Mouse (Mus musculus) forebrain, embryonic 12.5 days (tissue): Measurements from ENCODE around the gene Cdk19. TPM values are rescaled to one million over a fixed set of nuclear protein-coding genes. Genes with fewer than 3 reads are reported as not detected.
A peak's percentile ranks its signal among the peaks of the same experiment; 100 is the strongest.

Source experiments
- ATAC-seq: fragments of 200-750 bp; cut with Nextera tagmentation; 2 replicates; pipeline ENCODE4 v1.8.0; 2017; ENCODE audit warnings: moderate TSS enrichment; ENCODE audit not compliant: low FRiP score
- H3K27ac ChIP-seq: fragments of 300-500 bp; sonication (generic); 2 replicates; pipeline ENCODE4 v1.5.1; 2016; ENCODE audit warnings: mild to moderate bottlenecking
- H3K27me3 ChIP-seq: fragments of 300-500 bp; sonication (generic); 2 replicates; pipeline ENCODE4 v1.6.1; 2016; ENCODE audit warnings: mild to moderate bottlenecking
- H3K36me3 ChIP-seq: fragments of 300-500 bp; sonication (generic); replicated peaks from 2 replicates; pipeline ENCODE4 v1.6.1; 2016; ENCODE audit warnings: mild to moderate bottlenecking
- H3K4me1 ChIP-seq: fragments of 300-500 bp; sonication (generic); 2 replicates; pipeline ENCODE4 v1.6.1; 2016
- H3K4me2 ChIP-seq: fragments of 300-500 bp; sonication (generic); 2 replicates; pipeline ENCODE4 v1.6.1; 2016; ENCODE audit warnings: mild to moderate bottlenecking, moderate library complexity
- H3K4me3 ChIP-seq: fragments of 300-500 bp; sonication (generic); replicated peaks from 2 replicates; pipeline ENCODE4 v1.5.1; 2016; ENCODE audit warnings: mild to moderate bottlenecking
- H3K9ac ChIP-seq: fragments of 300-500 bp; sonication (generic); 2 replicates; pipeline ENCODE4 v1.6.1; 2016; ENCODE audit warnings: mild to moderate bottlenecking
- H3K9me3 ChIP-seq: fragments of 300-500 bp; sonication (generic); 2 replicates; pipeline ENCODE4 v1.6.1; 2016
- WGBS: fragments of 180-500 bp; shearing (Covaris S2); methylation state at CpG from one replicate; pipeline ENCODE4 v1.1.7; 2016; 5-methylcytosine and 5-hydroxymethylcytosine counted together
- polyA plus RNA-seq: library from polyadenylated mRNA; unstranded; fragments of >200 nt; fragmentation: Nextera tagmentation; extraction: Ambion mirVana; gene quantifications from 2 replicates; pipeline ENCODE4 v1.2.1, GENCODE M21; 2016

The Cdk19 gene
- polyA plus RNA-seq, 1 experiment from 2014 or later, result 12.5 TPM

GRCm38 (mm10) chr10:40479621-40480193 lies 140.3 kb downstream of the Cdk19 start:
- WGBS, result 76% methylated on average over 8 of the region's 8 CpGs
- Histone ChIP-seq H3K27me3 (no peaks in the 10 kb centered on the region), H3K4me3 (no peak overlapping the region), H3K27ac (no peak overlapping the region), H3K4me1 (no peaks in the 10 kb centered on the region), H3K9ac (no peak overlapping the region), H3K9me3 (no peaks in the 10 kb centered on the region), H3K36me3 (peaks cover 48% of the 10 kb centered on the region), H3K4me2 (no peak overlapping the region)
- no peak for ATAC-seq

- Histone ChIP-seq H3K27ac (no peak overlapping the region), H3K27me3 (no peaks in the 10 kb centered on the region), H3K9ac (no peak overlapping the region), H3K4me2 (no peak overlapping the region), H3K36me3 (peaks cover 34% of the 10 kb centered on the region), H3K9me3 (no peaks in the 10 kb centered on the region), H3K4me3 (no peak overlapping the region), H3K4me1 (no peaks in the 10 kb centered on the region)
- WGBS, result 69% methylated on average over 3 of the region's 3 CpGs
- ATAC-seq, result no peak
Measured at GRCm38 (mm10) chr10:40481534-40481933, 142.2 kb downstream of the Cdk19 start.

- H3K4me2 ChIP-seq, result no peak overlapping the region
Measured at GRCm38 (mm10) chr10:40482285-40482684, 142.9 kb downstream of the Cdk19 start.

DNA sequence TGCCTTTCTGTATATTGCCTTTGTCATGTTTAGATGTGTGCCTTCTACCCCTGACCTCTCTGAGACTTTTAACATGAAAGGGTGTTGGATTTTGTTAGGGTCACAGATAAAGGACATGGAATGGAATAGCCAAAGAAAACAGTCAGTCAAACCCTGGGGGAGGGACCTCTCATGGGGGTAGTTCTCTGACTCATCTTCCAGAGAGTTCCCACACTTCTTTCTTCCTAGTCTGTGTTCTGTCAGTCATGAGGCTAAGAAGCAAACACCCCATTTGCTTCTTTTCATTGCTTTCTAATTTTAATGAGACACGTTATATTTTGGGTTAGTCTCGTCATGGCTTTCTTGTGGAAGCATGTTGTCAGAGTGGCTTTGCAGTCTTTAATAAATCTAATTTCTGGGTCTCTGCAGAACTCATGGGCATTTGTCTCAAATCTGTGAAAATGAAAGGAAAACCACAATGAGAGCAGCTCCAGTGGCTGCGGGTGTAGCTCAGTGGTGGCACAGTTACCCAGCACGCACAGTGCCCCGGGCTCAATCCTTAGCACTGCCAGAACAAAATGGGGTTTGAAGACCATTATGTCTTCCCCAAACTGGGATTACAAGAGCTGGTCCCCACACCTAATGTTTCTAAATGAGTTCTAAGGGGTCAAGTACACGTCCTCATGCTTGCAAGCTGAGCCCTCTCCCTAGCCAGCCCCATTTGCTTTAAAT lies 149.9 kb downstream of the Cdk19 start:
- Histone ChIP-seq H3K36me3 (no peaks in the 10 kb centered on the region), H3K9me3 (no peaks in the 10 kb centered on the region), H3K27me3 (no peaks in the 10 kb centered on the region), H3K4me3 (no peak overlapping the region), H3K4me2 (no peak overlapping the region), H3K9ac (no peak overlapping the region), H3K27ac (no peak overlapping the region), H3K4me1 (no peaks in the 10 kb centered on the region)
- 85% methylated on average over 6 of the region's 6 CpGs for WGBS
- ATAC-seq, result no peak

More at GRCm38 (mm10) chr10:40482285-40482684, 142.9 kb downstream of the Cdk19 start:
- no peaks in the 10 kb centered on the region for H3K4me1 ChIP-seq
- H3K4me3 ChIP-seq, result no peak overlapping the region
- no peaks in the 10 kb centered on the region for H3K9me3 ChIP-seq
- H3K9ac ChIP-seq, result no peak overlapping the region
- H3K36me3 ChIP-seq, result peaks cover 27% of the 10 kb centered on the region
- H3K27me3 ChIP-seq, result no peaks in the 10 kb centered on the region
- no peak for ATAC-seq
- no peak overlapping the region for H3K27ac ChIP-seq
- 85% methylated on average over 6 of the region's 6 CpGs for WGBS

DNA sequence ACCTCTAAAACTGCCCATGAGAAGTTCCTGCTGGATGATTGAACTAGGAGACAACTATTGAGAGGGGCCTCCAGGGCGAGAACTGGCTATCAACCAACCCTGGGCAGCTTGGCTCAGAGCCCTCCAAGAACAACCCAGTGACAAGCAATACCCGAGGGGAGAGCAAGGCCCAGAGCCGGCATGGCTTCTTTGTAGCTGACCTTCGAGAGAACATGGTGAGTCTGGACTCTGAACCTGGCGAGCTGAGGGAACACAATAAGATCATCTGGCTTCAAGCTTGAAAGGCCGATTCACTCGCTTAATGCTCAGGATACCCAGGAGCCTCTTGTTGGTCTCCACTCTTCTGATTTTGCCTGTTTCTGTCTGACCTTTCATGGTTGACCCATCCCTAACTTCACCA lies 151.8 kb downstream of the Cdk19 start:
- Histone ChIP-seq H3K27me3 (no peaks in the 10 kb centered on the region), H3K9me3 (no peaks in the 10 kb centered on the region), H3K9ac (no peak overlapping the region), H3K4me1 (no peaks in the 10 kb centered on the region), H3K4me2 (no peak overlapping the region), H3K27ac (no peak overlapping the region), H3K4me3 (no peak overlapping the region), H3K36me3 (no peaks in the 10 kb centered on the region)
- WGBS, result 90% methylated on average over 7 of the region's 7 CpGs
- ATAC-seq, result no peak

DNA sequence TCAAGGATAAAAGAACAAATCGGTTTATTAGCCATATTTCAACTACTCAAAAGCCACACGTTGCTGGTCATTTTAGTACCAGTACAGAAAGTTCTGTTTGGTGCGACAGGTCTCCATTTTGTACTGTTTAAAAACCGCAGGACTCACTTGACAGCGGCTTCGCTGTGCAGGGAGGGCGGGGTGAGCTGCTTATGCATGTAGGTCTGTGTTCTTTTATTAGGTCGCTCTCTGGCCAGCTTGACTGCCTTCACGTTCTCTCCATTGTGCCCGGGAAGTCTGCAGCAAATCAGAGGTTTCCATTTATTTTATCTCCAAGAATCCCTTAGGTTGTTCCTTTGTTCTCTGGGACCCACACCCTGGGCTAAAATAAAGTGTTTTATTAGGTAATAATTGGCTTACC lies 152.4 kb downstream of the Cdk19 start:
- Histone ChIP-seq H3K4me1 (no peaks in the 10 kb centered on the region), H3K27me3 (no peaks in the 10 kb centered on the region), H3K27ac (no peak overlapping the region), H3K9ac (no peak overlapping the region), H3K4me3 (no peak overlapping the region), H3K9me3 (no peaks in the 10 kb centered on the region), H3K4me2 (no peak overlapping the region), H3K36me3 (no peaks in the 10 kb centered on the region)
- ATAC-seq, result no peak
- 61% methylated on average over 10 of the region's 10 CpGs for WGBS

- Histone ChIP-seq H3K4me2 (no peak overlapping the region), H3K27me3 (no peaks in the 10 kb centered on the region), H3K9ac (no peak overlapping the region), H3K9me3 (no peaks in the 10 kb centered on the region), H3K4me1 (peaks cover under 1% of the 10 kb centered on the region; the same call in 1 of the 2 replicates), H3K27ac (no peak overlapping the region), H3K4me3 (no peak overlapping the region), H3K36me3 (no peaks in the 10 kb centered on the region)
- ATAC-seq, result no peak
- WGBS, result 79% methylated on average over 9 of the region's 9 CpGs
Measured at GRCm38 (mm10) chr10:40494181-40495162, 155.1 kb downstream of the Cdk19 start.

DNA sequence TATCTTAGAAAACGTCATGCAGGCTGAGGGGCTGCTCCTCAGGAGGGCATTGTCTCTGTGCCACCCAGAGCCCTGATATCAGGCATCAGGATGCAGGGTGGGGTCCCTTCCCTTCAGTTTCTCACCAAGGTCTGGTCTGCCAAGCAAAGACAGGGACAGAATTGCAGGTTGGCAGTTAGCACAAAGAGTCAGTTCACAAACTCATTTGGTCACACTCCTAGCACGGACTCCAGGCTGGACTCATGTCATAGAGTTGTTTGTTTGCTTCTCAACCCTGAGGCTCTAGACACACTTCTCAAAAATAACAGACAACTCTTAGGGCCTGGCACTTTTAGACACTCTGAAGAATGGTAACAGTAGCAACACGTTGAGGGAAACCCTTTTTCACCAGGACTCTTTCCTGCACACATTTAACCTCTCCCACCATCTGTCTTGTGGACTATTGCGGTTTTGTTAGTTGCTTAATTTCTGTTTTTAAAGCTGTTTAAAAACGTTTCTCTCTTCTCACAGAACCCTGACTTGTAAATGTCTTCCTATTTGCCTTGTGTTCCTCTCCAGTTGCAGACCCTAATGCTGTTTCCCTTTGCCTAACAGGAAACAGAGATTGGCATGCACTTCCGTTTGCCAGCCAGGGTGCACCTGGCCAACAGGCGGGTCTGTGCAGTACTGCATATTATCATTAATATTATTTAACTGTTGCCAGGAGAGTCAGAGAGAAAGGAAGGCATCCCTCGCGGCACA lies 158.1 kb downstream of the Cdk19 start:
- Histone ChIP-seq H3K4me1 (peaks cover 10% of the 10 kb centered on the region), H3K27me3 (no peaks in the 10 kb centered on the region), H3K36me3 (no peaks in the 10 kb centered on the region), H3K9ac (no peak overlapping the region), H3K4me3 (no peak overlapping the region), H3K4me2 (no peak overlapping the region), H3K9me3 (no peaks in the 10 kb centered on the region), H3K27ac (no peak overlapping the region)
- ATAC-seq, result no peak
- WGBS, result 64% methylated on average over 9 of the region's 9 CpGs

DNA sequence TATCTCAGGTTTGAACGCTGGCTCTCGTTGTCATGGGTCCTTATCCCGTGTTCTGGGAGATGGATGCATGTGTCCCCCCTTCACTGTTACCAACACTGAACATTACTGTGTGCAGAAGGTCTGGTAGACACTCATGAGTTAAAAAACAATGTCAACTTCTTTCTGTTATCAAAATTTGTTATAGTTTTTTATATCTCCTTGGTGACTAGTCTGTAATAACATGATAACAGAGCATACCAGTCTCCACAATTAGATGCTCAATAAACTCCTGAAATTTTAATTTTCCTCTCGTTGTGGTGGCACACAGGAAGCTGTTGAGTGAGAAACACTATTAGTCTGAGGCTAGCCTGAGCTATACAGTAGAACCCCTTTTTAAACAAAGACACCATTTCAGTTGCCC lies 159.1 kb downstream of the Cdk19 start:
- H3K9ac ChIP-seq, result no peak overlapping the region
- no peaks in the 10 kb centered on the region for H3K27me3 ChIP-seq
- no peaks in the 10 kb centered on the region for H3K36me3 ChIP-seq
- 91% methylated on average over 4 of the region's 4 CpGs for WGBS
- H3K9me3 ChIP-seq, result no peaks in the 10 kb centered on the region
- H3K4me3 ChIP-seq, result no peak overlapping the region
- no peak for ATAC-seq
- no peak overlapping the region for H3K27ac ChIP-seq
- H3K4me2 ChIP-seq, result no peak overlapping the region
- peaks cover 10% of the 10 kb centered on the region for H3K4me1 ChIP-seq

DNA sequence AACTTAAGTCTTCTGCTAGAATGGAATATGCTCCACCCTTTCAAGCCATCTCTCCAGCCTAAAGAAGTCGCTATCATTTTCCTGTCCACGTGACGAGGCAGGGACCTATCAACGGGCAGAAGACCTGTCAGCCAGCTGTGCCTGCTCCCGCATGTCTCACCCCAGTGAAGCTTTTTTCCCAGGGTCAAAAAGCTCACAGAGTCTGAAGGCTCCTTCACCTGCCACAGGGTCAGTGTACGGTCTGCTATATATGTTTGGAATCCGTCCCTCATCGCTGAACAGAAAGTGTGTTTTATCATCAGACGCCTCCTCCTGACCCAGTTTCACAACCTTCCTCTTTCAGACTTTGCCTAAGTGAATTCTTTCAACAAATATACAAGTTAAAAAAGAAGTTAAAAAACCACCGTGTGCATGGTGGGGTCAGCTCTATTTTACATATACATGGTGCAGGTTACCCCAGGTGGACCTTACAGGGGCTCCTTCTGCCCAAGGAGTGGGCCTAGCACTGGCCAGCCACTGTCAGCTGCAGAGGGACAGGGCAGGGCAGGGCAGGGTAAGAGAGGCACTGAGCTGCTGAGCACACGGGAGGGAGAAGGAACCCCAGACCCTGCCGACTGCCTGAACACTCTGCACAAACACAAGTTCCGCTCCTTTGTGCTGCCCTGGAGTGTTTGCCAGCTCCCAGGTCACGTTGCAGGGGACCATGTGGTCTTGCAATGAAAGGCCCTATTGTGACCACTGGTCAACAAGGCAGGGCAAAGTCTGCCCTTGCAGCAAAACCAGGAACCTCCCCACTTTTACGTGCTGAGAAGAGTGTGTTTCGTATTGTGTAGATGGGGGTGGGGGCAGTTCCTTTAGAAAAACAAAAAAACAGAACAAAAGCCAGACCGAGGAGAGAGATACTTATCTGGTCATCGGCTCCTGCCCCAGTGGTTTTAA lies 160.2 kb downstream of the Cdk19 start:
- Histone ChIP-seq H3K36me3 (no peaks in the 10 kb centered on the region), H3K4me3 (no peak overlapping the region), H3K9me3 (no peaks in the 10 kb centered on the region), H3K4me1 (peaks cover 10% of the 10 kb centered on the region), H3K4me2 (peak overlapping the region; percentile 24; the same call in 1 of the 2 replicates), H3K9ac (no peak overlapping the region; the same call in 1 of the 2 replicates), H3K27ac (no peak overlapping the region), H3K27me3 (no peaks in the 10 kb centered on the region)
- ATAC-seq, result 0 out of 2 replicates have a peak, but pooled peaks have one; percentile 49
- 43% methylated on average over 18 of the region's 18 CpGs for WGBS

DNA sequence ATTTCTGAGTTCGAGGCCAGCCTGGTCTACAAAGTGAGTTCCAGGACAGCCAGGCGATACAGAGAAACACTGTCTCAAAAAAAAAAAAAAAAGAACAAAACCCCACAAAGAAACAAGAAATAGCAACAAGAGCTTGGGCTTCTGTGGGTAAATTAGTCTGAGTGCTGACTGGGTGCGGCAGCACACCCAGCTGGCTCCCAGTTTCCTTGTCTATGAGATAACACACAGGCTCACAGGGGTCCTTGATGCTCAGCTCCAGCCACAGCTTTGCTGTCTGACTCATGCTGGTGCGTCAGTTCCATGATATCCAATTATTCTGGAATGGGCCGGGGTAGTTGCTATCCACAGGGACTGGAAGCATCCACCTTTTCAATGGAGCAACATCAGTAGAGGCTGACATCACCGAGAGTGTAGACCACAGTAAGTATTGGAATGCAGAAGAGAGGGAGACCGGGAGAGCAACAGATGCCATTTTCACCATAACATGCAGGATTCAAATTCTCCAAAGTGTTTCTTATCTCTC lies 161.4 kb downstream of the Cdk19 start:
- H3K9ac ChIP-seq, result no peak overlapping the region
- H3K36me3 ChIP-seq, result no peaks in the 10 kb centered on the region
- no peak for ATAC-seq
- H3K27me3 ChIP-seq, result no peaks in the 10 kb centered on the region
- H3K9me3 ChIP-seq, result no peaks in the 10 kb centered on the region
- no peak overlapping the region for H3K27ac ChIP-seq
- H3K4me3 ChIP-seq, result no peak overlapping the region
- H3K4me2 ChIP-seq, result no peak overlapping the region
- H3K4me1 ChIP-seq, result peaks cover 10% of the 10 kb centered on the region
- 89% methylated on average over 7 of the region's 7 CpGs for WGBS
